Mouse (Mus musculus): ENCODE data around the gene Ak2. TPM values are rescaled to one million over a fixed set of nuclear protein-coding genes. Genes with fewer than 3 reads are reported as not detected.

The Ak2 gene
- polyA plus RNA-seq, 1 experiment from 2014 or later, result 93.6 TPM

- WGBS, result 29% methylated on average over 11 of the region's 11 CpGs
- ATAC-seq, result peak; percentile 52; the same call in 1 of the 2 replicates
- no peak overlapping the region for H3K27ac ChIP-seq (ENCODE audit: low read depth, low read length)
Observed at GRCm38 (mm10) chr4:128957155-128957911, 34.4 kb upstream of the Ak2 start.

GRCm38 (mm10) chr4:128958156-128958555 lies 33.6 kb upstream of the Ak2 start:
- H3K9ac ChIP-seq (ENCODE audit: low read length), result no peak overlapping the region
- WGBS, result 89% methylated on average over 11 of the region's 11 CpGs
- 0 out of 2 replicates have a peak overlapping the region, but pooled peaks have one; percentile 1 for H3K27ac ChIP-seq (ENCODE audit: low read depth, low read length)
- H3K4me2 ChIP-seq (ENCODE audit: low read length), result no peak overlapping the region
- no peaks in the 10 kb centered on the region for H3K27me3 ChIP-seq (replicated peaks; ENCODE audit: control insufficient read depth, insufficient read depth, low read length)
- no peaks in the 10 kb centered on the region for H3K9me3 ChIP-seq (replicated peaks; ENCODE audit: control insufficient read depth, low read length)
- ATAC-seq (no peak), DNase-seq (ENCODE audit: low spot score) (no peak)
- H3K36me3 ChIP-seq (ENCODE audit: control insufficient read depth, insufficient read depth, low read length), result no peaks in the 10 kb centered on the region
- no peak overlapping the region for H3K4me3 ChIP-seq (ENCODE audit: low read depth, low read length)
- peaks cover 13% of the 10 kb centered on the region for H3K4me1 ChIP-seq (ENCODE audit: control insufficient read depth, insufficient read depth, low read length)

More at GRCm38 (mm10) chr4:128957155-128957911, 34.4 kb upstream of the Ak2 start:
- no peak overlapping the region for H3K4me2 ChIP-seq (ENCODE audit: low read length)
- peaks cover 10% of the 10 kb centered on the region for H3K4me1 ChIP-seq (ENCODE audit: control insufficient read depth, insufficient read depth, low read length)
- peak; percentile 59 for DNase-seq (ENCODE audit: low spot score)
- H3K27me3 ChIP-seq (replicated peaks; ENCODE audit: control insufficient read depth, insufficient read depth, low read length), result no peaks in the 10 kb centered on the region
- H3K9me3 ChIP-seq (replicated peaks; ENCODE audit: control insufficient read depth, low read length), result no peaks in the 10 kb centered on the region
- no peak overlapping the region for H3K4me3 ChIP-seq (ENCODE audit: low read depth, low read length)
- H3K36me3 ChIP-seq (ENCODE audit: control insufficient read depth, insufficient read depth, low read length), result no peaks in the 10 kb centered on the region
- no peak overlapping the region for H3K9ac ChIP-seq (ENCODE audit: low read length)

GRCm38 (mm10) chr4:128958849-128959248 lies 32.9 kb upstream of the Ak2 start:
- peak; percentile 36 for DNase-seq (ENCODE audit: low spot score)
- Histone ChIP-seq H3K27ac (ENCODE audit: low read depth, low read length) (no peak overlapping the region), H3K36me3 (ENCODE audit: control insufficient read depth, insufficient read depth, low read length) (no peaks in the 10 kb centered on the region), H3K27me3 (replicated peaks; ENCODE audit: control insufficient read depth, insufficient read depth, low read length) (no peaks in the 10 kb centered on the region), H3K9ac (ENCODE audit: low read length) (no peak overlapping the region), H3K4me2 (ENCODE audit: low read length) (no peak overlapping the region), H3K4me3 (ENCODE audit: low read depth, low read length) (no peak overlapping the region), H3K9me3 (replicated peaks; ENCODE audit: control insufficient read depth, low read length) (no peaks in the 10 kb centered on the region), H3K4me1 (ENCODE audit: control insufficient read depth, insufficient read depth, low read length) (peaks cover 14% of the 10 kb centered on the region)
- 20% methylated on average over 8 of the region's 8 CpGs for WGBS
- no peak for ATAC-seq

- ATAC-seq (no peak), DNase-seq (ENCODE audit: low spot score) (no peak)
- Histone ChIP-seq H3K9ac (ENCODE audit: low read length) (no peak overlapping the region), H3K9me3 (replicated peaks; ENCODE audit: control insufficient read depth, low read length) (no peaks in the 10 kb centered on the region), H3K36me3 (ENCODE audit: control insufficient read depth, insufficient read depth, low read length) (no peaks in the 10 kb centered on the region), H3K4me1 (ENCODE audit: control insufficient read depth, insufficient read depth, low read length) (peaks cover 14% of the 10 kb centered on the region), H3K4me2 (ENCODE audit: low read length) (no peak overlapping the region), H3K4me3 (ENCODE audit: low read depth, low read length) (no peak overlapping the region), H3K27ac (ENCODE audit: low read depth, low read length) (no peak overlapping the region), H3K27me3 (replicated peaks; ENCODE audit: control insufficient read depth, insufficient read depth, low read length) (no peaks in the 10 kb centered on the region)
- WGBS, result 87% methylated on average over 17 of the region's 17 CpGs
Observed at GRCm38 (mm10) chr4:128959676-128960075, 32.1 kb upstream of the Ak2 start.

DNA sequence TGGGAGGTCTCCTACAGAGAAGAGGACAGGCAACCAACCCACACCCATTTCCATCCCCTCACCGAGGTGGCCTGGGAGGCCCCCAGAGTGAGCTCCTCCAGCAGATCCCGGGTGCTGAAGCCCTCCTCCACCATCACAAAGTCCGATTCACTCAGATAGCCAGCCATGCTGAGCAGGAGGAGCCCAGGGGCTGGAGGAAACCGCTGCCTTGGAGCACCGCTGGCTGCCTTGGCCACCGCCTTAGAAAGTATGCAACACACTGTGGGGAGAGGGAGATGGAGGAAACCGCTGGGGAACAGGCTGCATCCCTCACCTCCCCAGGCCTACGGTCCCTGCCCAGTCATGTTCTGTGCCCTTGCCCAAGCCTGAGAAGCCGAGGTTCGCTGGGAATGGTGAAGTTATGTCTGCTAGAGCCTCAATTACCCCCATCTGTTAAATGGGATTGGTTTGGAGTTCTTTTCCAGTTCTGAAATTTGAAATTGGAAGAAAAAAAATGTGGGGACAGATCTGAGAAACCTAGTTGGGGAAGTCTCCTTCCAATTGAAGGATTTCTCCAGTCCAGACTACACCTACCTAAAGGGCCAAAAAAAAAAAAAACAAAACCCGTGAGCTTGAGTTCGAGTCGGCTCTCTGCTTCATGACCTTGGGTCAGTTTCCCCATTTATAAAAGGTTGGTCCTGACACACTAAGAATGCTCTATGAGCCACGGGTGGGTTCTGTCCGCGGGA lies 30.3 kb upstream of the Ak2 start:
- no peaks in the 10 kb centered on the region for H3K27me3 ChIP-seq (replicated peaks; ENCODE audit: control insufficient read depth, insufficient read depth, low read length)
- no peaks in the 10 kb centered on the region for H3K36me3 ChIP-seq (ENCODE audit: control insufficient read depth, insufficient read depth, low read length)
- WGBS, result 7% methylated on average over 16 of the region's 16 CpGs
- peaks cover 16% of the 10 kb centered on the region for H3K4me1 ChIP-seq (ENCODE audit: control insufficient read depth, insufficient read depth, low read length)
- peak overlapping the region; percentile 68 for H3K4me3 ChIP-seq (ENCODE audit: low read depth, low read length)
- DNase-seq (ENCODE audit: low spot score) (no peak), ATAC-seq (no peak)
- peak overlapping the region; percentile 85 for H3K9ac ChIP-seq (ENCODE audit: low read length)
- no peak overlapping the region for H3K27ac ChIP-seq (ENCODE audit: low read depth, low read length)
- peak overlapping the region; percentile 92 for H3K4me2 ChIP-seq (ENCODE audit: low read length)
- H3K9me3 ChIP-seq (replicated peaks; ENCODE audit: control insufficient read depth, low read length), result no peaks in the 10 kb centered on the region

DNA sequence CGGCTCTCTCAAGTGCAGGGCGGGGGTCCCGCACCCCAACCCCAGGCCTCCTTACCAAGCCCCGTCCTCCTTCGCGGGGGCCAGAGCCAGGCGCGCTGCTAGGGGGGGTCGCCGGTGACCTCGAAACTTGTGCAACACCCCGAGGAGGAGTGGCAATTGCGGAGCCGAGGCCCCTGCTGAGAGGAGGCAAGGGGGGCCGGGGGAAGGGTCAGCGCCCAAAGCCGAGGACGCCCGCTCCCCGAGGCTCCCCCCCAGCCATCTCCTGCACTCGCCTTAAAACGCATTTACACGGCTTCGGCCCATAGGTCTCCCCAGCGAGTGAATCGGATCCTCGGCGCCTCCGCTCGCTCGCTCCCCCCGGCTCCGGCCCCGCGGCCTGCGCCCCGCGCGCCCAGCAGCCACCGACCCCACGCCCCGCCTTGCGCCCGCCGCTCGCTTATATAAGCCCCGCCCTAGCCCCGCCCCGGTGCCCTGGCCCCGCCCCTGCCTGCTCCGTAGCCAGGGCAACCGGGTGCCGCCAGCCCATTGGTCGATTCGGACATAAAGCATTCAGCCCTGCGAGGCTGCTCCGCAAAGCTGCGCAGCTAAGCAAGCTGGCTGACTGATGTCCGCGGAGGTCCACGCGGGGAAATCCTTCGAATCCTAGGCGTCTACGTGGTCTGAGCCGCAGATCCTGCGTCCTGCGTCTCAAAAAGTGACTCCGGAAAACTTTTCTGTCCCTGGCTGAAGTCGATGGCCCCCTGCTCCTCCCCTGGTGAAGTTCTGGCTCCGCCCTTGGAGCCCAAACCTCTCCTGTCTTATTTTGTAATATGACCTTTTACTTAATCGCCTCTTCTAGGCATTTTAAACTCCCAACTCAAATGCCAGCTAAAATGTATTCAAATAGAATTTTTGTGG lies 29.5 kb upstream of the Ak2 start, which contains the start of gene Azin2:
Azin2 (minus strand) TSS at position 414 of the 897 bp plus-strand sequence.
- H3K4me3 ChIP-seq (ENCODE audit: low read depth, low read length), result peak within 1 kb of the TSS; percentile 68
- peak; percentile 95 for ATAC-seq
- H3K9ac ChIP-seq (ENCODE audit: low read length), result peak within 1 kb of the TSS; percentile 85
- no peaks in the 10 kb centered on the region for H3K9me3 ChIP-seq (replicated peaks; ENCODE audit: control insufficient read depth, low read length)
- whole genome bisulfite sequencing, result 1% methylated on average over 71 of the region's 72 CpGs
- peaks cover 23% of the 10 kb centered on the region for H3K4me1 ChIP-seq (ENCODE audit: control insufficient read depth, insufficient read depth, low read length)
- no peaks in the 10 kb centered on the region for H3K27me3 ChIP-seq (replicated peaks; ENCODE audit: control insufficient read depth, insufficient read depth, low read length)
- no peak within 1 kb of the TSS for H3K27ac ChIP-seq (ENCODE audit: low read depth, low read length)
- DNase-seq (ENCODE audit: low spot score), result peak; percentile 95
- H3K4me2 ChIP-seq (ENCODE audit: low read length), result peak within 1 kb of the TSS; percentile 92
- no peaks in the 10 kb centered on the region for H3K36me3 ChIP-seq (ENCODE audit: control insufficient read depth, insufficient read depth, low read length)

DNA sequence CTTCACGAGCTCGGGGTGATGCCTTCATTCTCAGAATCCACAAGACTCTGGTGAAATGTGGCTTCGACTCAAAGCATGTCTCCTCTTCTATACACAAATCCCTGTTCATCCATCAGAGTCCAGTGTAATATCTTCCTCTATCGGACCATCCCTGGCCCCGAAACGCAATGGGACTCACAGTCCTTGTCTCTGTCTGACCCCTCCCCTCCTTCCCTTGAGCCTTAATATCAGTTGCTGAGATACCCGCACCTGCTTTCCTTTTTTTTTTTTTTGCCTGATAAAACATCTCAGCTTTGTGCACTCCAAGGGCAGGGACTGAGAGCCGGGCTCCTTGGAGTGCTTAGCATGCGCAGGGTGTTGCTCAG lies 28.9 kb upstream of the Ak2 start:
- Histone ChIP-seq H3K9me3 (replicated peaks; ENCODE audit: control insufficient read depth, low read length) (no peaks in the 10 kb centered on the region), H3K36me3 (ENCODE audit: control insufficient read depth, insufficient read depth, low read length) (no peaks in the 10 kb centered on the region), H3K27ac (ENCODE audit: low read depth, low read length) (no peak overlapping the region), H3K4me1 (ENCODE audit: control insufficient read depth, insufficient read depth, low read length) (peaks cover 23% of the 10 kb centered on the region), H3K27me3 (replicated peaks; ENCODE audit: control insufficient read depth, insufficient read depth, low read length) (no peaks in the 10 kb centered on the region), H3K9ac (ENCODE audit: low read length) (peak overlapping the region; percentile 85; the same call in 1 of the 2 replicates), H3K4me3 (ENCODE audit: low read depth, low read length) (peak overlapping the region; percentile 68), H3K4me2 (ENCODE audit: low read length) (peak overlapping the region; percentile 92)
- under 1% methylated on average over 9 of the region's 9 CpGs for WGBS
- ATAC-seq (peak; percentile 13), DNase-seq (ENCODE audit: low spot score) (no peak)

- ATAC-seq (no peak; the same call in 1 of the 2 replicates), DNase-seq (ENCODE audit: low spot score) (peak; percentile 87)
- no peak overlapping the region for H3K4me2 ChIP-seq (ENCODE audit: low read length)
- peak overlapping the region; percentile 67 for H3K27ac ChIP-seq (ENCODE audit: low read depth, low read length)
- H3K4me3 ChIP-seq (ENCODE audit: low read depth, low read length), result no peak overlapping the region
- 11% methylated on average over 7 of the region's 7 CpGs for WGBS
- H3K4me1 ChIP-seq (ENCODE audit: control insufficient read depth, insufficient read depth, low read length), result peaks cover 15% of the 10 kb centered on the region
- H3K9me3 ChIP-seq (replicated peaks; ENCODE audit: control insufficient read depth, low read length), result no peaks in the 10 kb centered on the region
- no peaks in the 10 kb centered on the region for H3K27me3 ChIP-seq (replicated peaks; ENCODE audit: control insufficient read depth, insufficient read depth, low read length)
- H3K36me3 ChIP-seq (ENCODE audit: control insufficient read depth, insufficient read depth, low read length), result no peaks in the 10 kb centered on the region
- H3K9ac ChIP-seq (ENCODE audit: low read length), result peak overlapping the region; percentile 10; the same call in 1 of the 2 replicates
Observed at GRCm38 (mm10) chr4:128966751-128967150, 25.0 kb upstream of the Ak2 start.
